Mouse (Mus musculus): Measurements from ENCODE around the gene Smim14.
"Not testable (repeated sequence)": the region's sequence is repeated elsewhere in the genome, so short reads cannot be mapped to it uniquely, and the experiment has no call there.

The Smim14 gene

GRCm38 (mm10) chr5:65487381-65487780 is 49.6 kb downstream of the Smim14 start:
- Histone ChIP-seq H3K4me3 (replicated peaks; ENCODE audit: low read length) (no peak overlapping the region), H3K36me3 (ENCODE audit: insufficient read depth, low read length) (no peaks in the 10 kb centered on the region), H3K9me3 (ENCODE audit: low read length) (no peaks in the 10 kb centered on the region), H3K27me3 (ENCODE audit: insufficient read depth, low read length) (0 out of 2 replicates have a peak, but pooled peaks cover 4% of the 10 kb centered on the region), H3K4me1 (replicated peaks; ENCODE audit: low read depth, low read length) (peaks cover 64% of the 10 kb centered on the region)
- no peak for TF ChIP-seq POU5F1 (IDR thresholded peaks at IDR 0.05; ENCODE audit: borderline replicate concordance, low read length)
- TF ChIP-seq CTCF (conservative IDR thresholded peaks at IDR 0.05; ENCODE audit: low read length), result no peak
- no peak for TF ChIP-seq NANOG (IDR thresholded peaks at IDR 0.05; ENCODE audit: borderline replicate concordance, low read length)

DNA sequence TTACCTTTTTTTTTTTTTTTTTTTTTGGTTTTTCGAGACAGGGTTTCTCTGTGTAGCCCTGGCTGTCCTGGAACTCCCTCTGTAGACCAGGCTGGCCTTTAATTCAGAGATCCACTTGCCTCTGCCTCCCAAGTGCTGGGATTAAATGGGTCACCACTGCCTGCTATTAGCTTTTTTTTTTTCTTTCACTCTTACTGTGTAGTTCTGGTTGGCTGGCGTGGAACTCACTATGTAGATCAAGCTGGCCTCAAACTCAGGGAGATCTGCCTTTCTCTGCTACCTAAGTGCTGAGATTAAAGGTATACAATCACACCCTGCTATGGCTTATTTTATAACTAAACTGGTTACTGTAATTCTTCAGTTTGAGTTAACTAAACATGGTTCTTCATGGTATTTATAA is 50.5 kb downstream of the Smim14 start:
- Histone ChIP-seq H3K36me3 (ENCODE audit: insufficient read depth, low read length) (no peaks in the 10 kb centered on the region), H3K27me3 (ENCODE audit: insufficient read depth, low read length) (0 out of 2 replicates have a peak, but pooled peaks cover under 1% of the 10 kb centered on the region), H3K4me1 (replicated peaks; ENCODE audit: low read depth, low read length) (peaks cover 58% of the 10 kb centered on the region), H3K9me3 (ENCODE audit: low read length) (no peaks in the 10 kb centered on the region), H3K4me3 (replicated peaks; ENCODE audit: low read length) (no peak overlapping the region)
- TF ChIP-seq NANOG (IDR thresholded peaks at IDR 0.05; ENCODE audit: borderline replicate concordance, low read length) (no peak), CTCF (conservative IDR thresholded peaks at IDR 0.05; ENCODE audit: low read length) (no peak), POU5F1 (IDR thresholded peaks at IDR 0.05; ENCODE audit: borderline replicate concordance, low read length) (no peak)

- Histone ChIP-seq H3K27me3 (ENCODE audit: insufficient read depth, low read length) (no peaks in the 10 kb centered on the region), H3K4me3 (replicated peaks; ENCODE audit: low read length) (no peak overlapping the region), H3K36me3 (ENCODE audit: insufficient read depth, low read length) (0 out of 2 replicates have a peak, but pooled peaks cover 7% of the 10 kb centered on the region), H3K9me3 (ENCODE audit: low read length) (no peaks in the 10 kb centered on the region), H3K4me1 (replicated peaks; ENCODE audit: low read depth, low read length) (peaks cover 39% of the 10 kb centered on the region)
- no peak for TF ChIP-seq NANOG (IDR thresholded peaks at IDR 0.05; ENCODE audit: borderline replicate concordance, low read length)
- TF ChIP-seq POU5F1 (IDR thresholded peaks at IDR 0.05; ENCODE audit: borderline replicate concordance, low read length), result no peak
- no peak for TF ChIP-seq CTCF (conservative IDR thresholded peaks at IDR 0.05; ENCODE audit: low read length)
These were observed 54.0 kb downstream of the Smim14 start for GRCm38 (mm10) chr5:65482996-65483395.

- no peak for TF ChIP-seq NANOG (IDR thresholded peaks at IDR 0.05; ENCODE audit: borderline replicate concordance, low read length)
- TF ChIP-seq POU5F1 (IDR thresholded peaks at IDR 0.05; ENCODE audit: borderline replicate concordance, low read length), result no peak
- no peak for TF ChIP-seq CTCF (conservative IDR thresholded peaks at IDR 0.05; ENCODE audit: low read length)
These were observed 56.5 kb downstream of the Smim14 start for GRCm38 (mm10) chr5:65480511-65480910.

DNA sequence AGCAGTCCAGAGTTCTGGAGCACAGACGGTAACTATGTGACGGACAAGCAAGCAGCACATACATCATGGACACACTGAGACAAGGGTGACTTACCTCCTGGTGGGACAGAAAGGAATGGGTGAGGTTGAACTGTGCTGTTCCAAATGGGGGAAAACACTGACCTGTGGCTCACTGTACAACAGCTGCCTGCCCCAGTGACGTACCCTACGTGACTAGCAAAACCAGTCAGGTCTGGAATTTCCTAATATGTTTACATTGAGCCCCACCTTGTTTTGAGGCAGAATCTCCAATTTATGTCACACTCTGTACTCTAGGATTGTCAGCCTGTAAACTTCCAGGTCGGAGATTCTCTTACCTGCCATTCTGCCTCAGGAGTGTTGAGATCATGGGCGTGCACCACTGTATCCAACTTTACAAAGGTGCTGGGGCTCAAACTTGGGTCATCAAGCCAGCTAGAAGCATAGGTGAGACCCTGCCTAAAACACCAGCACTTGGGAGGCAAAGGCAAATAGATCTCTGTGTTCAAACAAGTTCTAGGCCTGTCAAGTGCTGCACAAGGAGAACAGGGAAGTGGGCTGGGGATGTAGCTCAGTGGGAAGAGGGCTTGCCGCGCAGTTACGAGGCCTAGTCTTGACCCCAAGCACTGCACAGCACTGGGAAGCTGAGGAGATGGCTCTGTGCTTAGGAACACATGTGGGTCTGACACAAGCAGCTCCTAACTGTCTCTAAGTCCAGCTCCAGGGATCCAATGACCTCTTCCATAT is 57.1 kb downstream of the Smim14 start:
- peaks cover 18% of the 10 kb centered on the region for H3K4me1 ChIP-seq (replicated peaks; ENCODE audit: low read depth, low read length)
- no peak overlapping the region for H3K4me3 ChIP-seq (replicated peaks; ENCODE audit: low read length)
- H3K36me3 ChIP-seq (ENCODE audit: insufficient read depth, low read length), result 0 out of 2 replicates have a peak, but pooled peaks cover 7% of the 10 kb centered on the region
- no peaks in the 10 kb centered on the region for H3K9me3 ChIP-seq (ENCODE audit: low read length)
- H3K27me3 ChIP-seq (ENCODE audit: insufficient read depth, low read length), result no peaks in the 10 kb centered on the region
- TF ChIP-seq NANOG (IDR thresholded peaks at IDR 0.05; ENCODE audit: borderline replicate concordance, low read length) (no peak), CTCF (conservative IDR thresholded peaks at IDR 0.05; ENCODE audit: low read length) (no peak), POU5F1 (IDR thresholded peaks at IDR 0.05; ENCODE audit: borderline replicate concordance, low read length) (no peak)

More at GRCm38 (mm10) chr5:65480511-65480910, 56.5 kb downstream of the Smim14 start:
- Histone ChIP-seq H3K4me3 (replicated peaks; ENCODE audit: low read length) (no peak overlapping the region), H3K36me3 (ENCODE audit: insufficient read depth, low read length) (0 out of 2 replicates have a peak, but pooled peaks cover 7% of the 10 kb centered on the region), H3K9me3 (ENCODE audit: low read length) (no peaks in the 10 kb centered on the region), H3K27me3 (ENCODE audit: insufficient read depth, low read length) (no peaks in the 10 kb centered on the region), H3K4me1 (replicated peaks; ENCODE audit: low read depth, low read length) (peaks cover 21% of the 10 kb centered on the region)

- TF ChIP-seq CTCF (conservative IDR thresholded peaks at IDR 0.05; ENCODE audit: low read length) (0 out of 2 replicates have a peak, but pooled peaks have one; percentile 9), NANOG (IDR thresholded peaks at IDR 0.05; ENCODE audit: borderline replicate concordance, low read length) (no peak), POU5F1 (IDR thresholded peaks at IDR 0.05; ENCODE audit: borderline replicate concordance, low read length) (no peak)
- H3K4me3 ChIP-seq (replicated peaks; ENCODE audit: low read length), result no peak overlapping the region
- no peaks in the 10 kb centered on the region for H3K27me3 ChIP-seq (ENCODE audit: insufficient read depth, low read length)
- H3K4me1 ChIP-seq (replicated peaks; ENCODE audit: low read depth, low read length), result peaks cover 10% of the 10 kb centered on the region
- 0 out of 2 replicates have a peak, but pooled peaks cover 7% of the 10 kb centered on the region for H3K36me3 ChIP-seq (ENCODE audit: insufficient read depth, low read length)
- no peaks in the 10 kb centered on the region for H3K9me3 ChIP-seq (ENCODE audit: low read length)
These were observed 58.8 kb downstream of the Smim14 start for GRCm38 (mm10) chr5:65478224-65478623.

GRCm38 (mm10) chr5:65476739-65477138 is 60.2 kb downstream of the Smim14 start:
- H3K4me1 ChIP-seq (replicated peaks; ENCODE audit: low read depth, low read length), result peaks cover 11% of the 10 kb centered on the region
- H3K36me3 ChIP-seq (ENCODE audit: insufficient read depth, low read length), result peaks cover 11% of the 10 kb centered on the region; the same call in 1 of the 2 replicates
- not testable (repeated sequence) for H3K9me3 ChIP-seq (ENCODE audit: low read length); H3K27me3 ChIP-seq (ENCODE audit: insufficient read depth, low read length); H3K4me3 ChIP-seq (replicated peaks; ENCODE audit: low read length)

GRCm38 (mm10) chr5:65475806-65476205 is 61.2 kb downstream of the Smim14 start:
- Histone ChIP-seq H3K9me3 (ENCODE audit: low read length) (no peaks in the 10 kb centered on the region), H3K4me1 (replicated peaks; ENCODE audit: low read depth, low read length) (peaks cover 15% of the 10 kb centered on the region), H3K27me3 (ENCODE audit: insufficient read depth, low read length) (no peaks in the 10 kb centered on the region), H3K4me3 (replicated peaks; ENCODE audit: low read length) (no peak overlapping the region), H3K36me3 (ENCODE audit: insufficient read depth, low read length) (peaks cover 11% of the 10 kb centered on the region; the same call in 1 of the 2 replicates)
- TF ChIP-seq CTCF (conservative IDR thresholded peaks at IDR 0.05; ENCODE audit: low read length) (no peak), NANOG (IDR thresholded peaks at IDR 0.05; ENCODE audit: borderline replicate concordance, low read length) (no peak), POU5F1 (IDR thresholded peaks at IDR 0.05; ENCODE audit: borderline replicate concordance, low read length) (no peak)

All from E14TG2a.4 (cell line).